Mouse (Mus musculus) ES-Bruce4 (cell line): ENCODE measurements around the gene Trim56. TPM values are rescaled to one million over a fixed set of nuclear protein-coding genes. Genes with fewer than 3 reads are reported as not detected.

Source experiments
- H3K27ac ChIP-seq: 2 replicates; pipeline ENCODE4 v1.5.1; 2012; ENCODE audit warnings: low read length, inconsistent platforms; ENCODE audit not compliant: insufficient read depth
- H3K27me3 ChIP-seq: 2 replicates; pipeline ENCODE4 v1.6.1; 2012; ENCODE audit warnings: mild to moderate bottlenecking, low read length, inconsistent platforms; ENCODE audit not compliant: control insufficient read depth, poor library complexity, insufficient read depth, severe bottlenecking
- H3K36me3 ChIP-seq: 2 replicates; pipeline ENCODE4 v1.6.1; 2012; ENCODE audit warnings: inconsistent platforms, mild to moderate bottlenecking, low read length, moderate library complexity; ENCODE audit not compliant: control insufficient read depth, poor library complexity, insufficient read depth, severe bottlenecking
- H3K4me1 ChIP-seq: one replicate; pipeline ENCODE4 v1.8.1; 2011; ENCODE audit warnings: low read length; ENCODE audit not compliant: control insufficient read depth, insufficient read depth
- H3K4me3 ChIP-seq: 2 replicates; pipeline ENCODE4 v1.5.1; 2011; ENCODE audit warnings: low read depth, mild to moderate bottlenecking, low read length
- H3K9ac ChIP-seq: 2 replicates; pipeline ENCODE4 v1.6.1; 2012; ENCODE audit warnings: low read depth, mild to moderate bottlenecking, inconsistent platforms; ENCODE audit not compliant: poor library complexity, severe bottlenecking
- H3K9me3 ChIP-seq: replicated peaks from 2 replicates; pipeline ENCODE4 v1.6.1; 2012; ENCODE audit warnings: mild to moderate bottlenecking, low read length, inconsistent platforms; ENCODE audit not compliant: control insufficient read depth, poor library complexity, insufficient read depth, severe bottlenecking
- CTCF ChIP-seq: IDR thresholded peaks from one replicate; pipeline ENCODE4 v1.8.1; 2011; ENCODE audit warnings: low read depth, low read length
- EP300 ChIP-seq: IDR thresholded peaks from 2 replicates; pipeline ENCODE4 v1.6.1; 2011; ENCODE audit warnings: low read depth, low read length; ENCODE audit not compliant: insufficient read depth
- POLR2A ChIP-seq: IDR thresholded peaks from one replicate; pipeline ENCODE4 v1.8.1; 2011; ENCODE audit warnings: low read length; ENCODE audit not compliant: insufficient read depth
- polyA plus RNA-seq: library from polyadenylated mRNA; stranded (reverse); fragments of >200 nt; gene quantifications from 2 replicates; pipeline ENCODE4 v1.2.4, GENCODE M21; 2011; ENCODE audit warnings: low read depth; ENCODE audit not compliant: missing spikeins, insufficient read depth, insufficient read length

Trim56 gene
- polyA plus RNA-seq, 1 experiment, result 16.1 TPM

GRCm38 (mm10) chr5:137085021-137085420 lies 31.0 kb downstream of the Trim56 start:
- no peak overlapping the region for H3K4me3 ChIP-seq
- H3K27ac ChIP-seq, result no peak overlapping the region
- H3K4me1 ChIP-seq, result no peaks in the 10 kb centered on the region
- no peak overlapping the region for H3K9ac ChIP-seq
- H3K36me3 ChIP-seq, result no peaks in the 10 kb centered on the region
- no peak for TF ChIP-seq POLR2A
- no peak for TF ChIP-seq EP300
- no peak for TF ChIP-seq CTCF
- no peaks in the 10 kb centered on the region for H3K27me3 ChIP-seq
- no peaks in the 10 kb centered on the region for H3K9me3 ChIP-seq

- Histone ChIP-seq H3K9ac (no peak overlapping the region), H3K4me3 (no peak overlapping the region), H3K36me3 (no peaks in the 10 kb centered on the region), H3K9me3 (no peaks in the 10 kb centered on the region), H3K27ac (no peak overlapping the region), H3K27me3 (no peaks in the 10 kb centered on the region), H3K4me1 (no peaks in the 10 kb centered on the region)
- TF ChIP-seq CTCF, result no peak
- no peak for TF ChIP-seq POLR2A
- TF ChIP-seq EP300, result no peak
Measured at GRCm38 (mm10) chr5:137083051-137083450, 33.0 kb downstream of the Trim56 start.

GRCm38 (mm10) chr5:137079849-137080248 lies 36.2 kb downstream of the Trim56 start:
- no peak overlapping the region for H3K27ac ChIP-seq
- H3K9ac ChIP-seq, result no peak overlapping the region
- TF ChIP-seq POLR2A, result no peak
- no peak for TF ChIP-seq EP300
- TF ChIP-seq CTCF, result no peak
- H3K4me3 ChIP-seq, result no peak overlapping the region
- peaks cover 3% of the 10 kb centered on the region for H3K4me1 ChIP-seq
- no peaks in the 10 kb centered on the region for H3K27me3 ChIP-seq
- no peaks in the 10 kb centered on the region for H3K36me3 ChIP-seq
- H3K9me3 ChIP-seq, result no peaks in the 10 kb centered on the region

- TF ChIP-seq POLR2A (no peak), CTCF (no peak), EP300 (no peak)
- Histone ChIP-seq H3K4me3 (no peak overlapping the region), H3K27ac (no peak overlapping the region), H3K27me3 (no peaks in the 10 kb centered on the region), H3K9ac (no peak overlapping the region), H3K36me3 (no peaks in the 10 kb centered on the region), H3K4me1 (peaks cover 7% of the 10 kb centered on the region), H3K9me3 (no peaks in the 10 kb centered on the region)
Measured at GRCm38 (mm10) chr5:137078616-137079015, 37.4 kb downstream of the Trim56 start.

- Histone ChIP-seq H3K36me3 (no peaks in the 10 kb centered on the region), H3K27ac (no peak overlapping the region), H3K4me1 (peaks cover 7% of the 10 kb centered on the region), H3K4me3 (no peak overlapping the region), H3K27me3 (no peaks in the 10 kb centered on the region), H3K9ac (no peak overlapping the region), H3K9me3 (no peaks in the 10 kb centered on the region)
- TF ChIP-seq POLR2A, result no peak
- no peak for TF ChIP-seq EP300
- TF ChIP-seq CTCF, result no peak
Measured at GRCm38 (mm10) chr5:137078041-137078440, 38.0 kb downstream of the Trim56 start.

- Histone ChIP-seq H3K27me3 (no peaks in the 10 kb centered on the region), H3K9me3 (no peaks in the 10 kb centered on the region), H3K9ac (no peak overlapping the region), H3K36me3 (no peaks in the 10 kb centered on the region), H3K27ac (no peak overlapping the region), H3K4me3 (no peak overlapping the region), H3K4me1 (peaks cover 7% of the 10 kb centered on the region)
- TF ChIP-seq EP300, result no peak
- TF ChIP-seq CTCF, result no peak
- no peak for TF ChIP-seq POLR2A
Measured at GRCm38 (mm10) chr5:137077187-137077586, 38.8 kb downstream of the Trim56 start.
